32 mouse cellular contexts compared by ENCODE assay signal in genomic region chrX:77578172-77578571, GRCm38 (mm10).
DNase-seq lines count a peak whose midpoint lies in the region; ATAC-seq and TF ChIP-seq lines count a peak whose summit lies in the region.
"Had no signal": no experiment of that assay in that cellular context is flagged by ENCODE, and none has a peak within 500 bp of the region (broad histone marks: within the 10 kb centered on the region; RNA-seq: fewer than 3 reads in every experiment).

No protein-coding gene starts in this region.

- peak; percentile 56 for ATAC-seq in frontal cortex, adult (ENCODE audit: low TSS enrichment)
- ATAC-seq in liver, embryonic 13.5 days (ENCODE audit: low read depth) = no peak
- no peak for ATAC-seq in liver, embryonic 12.5 days
- peak; percentile 55; the same call in 1 of the 2 replicates for ATAC-seq in common myeloid progenitor, adult 5-6 weeks (replicated peaks; ENCODE audit: low read depth, poor library complexity, severe bottlenecking)
- no peak for ATAC-seq in hindbrain, postnatal 0 days
- ATAC-seq: activated CD4-positive, CD25-positive, alpha-beta regulatory T cell, adult 4 months; forebrain, postnatal 0 days; hindbrain, embryonic 16.5 days; intestine, embryonic 15.5 days; midbrain, embryonic 16.5 days had no signal

- H3K27me3 ChIP-seq in liver, embryonic 13.5 days = no peaks in the 10 kb centered on the region
- no peaks in the 10 kb centered on the region for H3K27me3 ChIP-seq in liver, embryonic 12.5 days (replicated peaks)
- H3K27me3 ChIP-seq in hindbrain, postnatal 0 days (ENCODE audit: insufficient read depth, low read length) = no peaks in the 10 kb centered on the region
- H3K27me3 ChIP-seq: embryonic facial prominence, embryonic 15.5 days; forebrain, embryonic 12.5 days; heart, embryonic 13.5 days; intestine, embryonic 15.5 days; limb, embryonic 12.5 days had no signal

- 25% methylated on average over 1 of the region's 1 CpGs for WGBS in liver, embryonic 13.5 days (ENCODE audit: insufficient replicate concordance)
- 19% methylated on average over 1 of the region's 1 CpGs for WGBS in liver, embryonic 12.5 days (ENCODE audit: insufficient replicate concordance)
- 58% methylated on average over 1 of the region's 1 CpGs for WGBS in hindbrain, postnatal 0 days

- H3K4me1 ChIP-seq in liver, embryonic 13.5 days (replicated peaks) = peaks cover 37% of the 10 kb centered on the region
- peaks cover 42% of the 10 kb centered on the region for H3K4me1 ChIP-seq in liver, embryonic 12.5 days
- H3K4me1 ChIP-seq in hindbrain, postnatal 0 days (ENCODE audit: insufficient read depth, low read length) = no peaks in the 10 kb centered on the region
- H3K4me1 ChIP-seq: embryonic facial prominence, embryonic 10.5 days; embryonic facial prominence, embryonic 15.5 days; forebrain, embryonic 12.5 days; intestine, embryonic 15.5 days; limb, embryonic 12.5 days; midbrain, embryonic 10.5 days had no signal

- no peaks in the 10 kb centered on the region for H3K36me3 ChIP-seq in liver, embryonic 13.5 days
- H3K36me3 ChIP-seq in liver, embryonic 12.5 days = no peaks in the 10 kb centered on the region
- no peaks in the 10 kb centered on the region for H3K36me3 ChIP-seq in hindbrain, postnatal 0 days (ENCODE audit: insufficient read depth, low read length)
- H3K36me3 ChIP-seq: embryonic facial prominence, embryonic 10.5 days; embryonic facial prominence, embryonic 15.5 days; forebrain, embryonic 12.5 days; heart, embryonic 13.5 days; intestine, embryonic 15.5 days; limb, embryonic 12.5 days; midbrain, embryonic 10.5 days had no signal

- H3K27ac ChIP-seq in liver, embryonic 13.5 days = peak overlapping the region; percentile 34; the same call in 1 of the 2 replicates
- H3K27ac ChIP-seq in liver, embryonic 12.5 days = no peak overlapping the region
- H3K27ac ChIP-seq in hindbrain, postnatal 0 days = no peak overlapping the region
- H3K27ac ChIP-seq: embryonic facial prominence, embryonic 10.5 days; embryonic facial prominence, embryonic 15.5 days; forebrain, embryonic 12.5 days; heart, embryonic 13.5 days; intestine, embryonic 15.5 days; limb, embryonic 12.5 days; liver, embryonic 14.5 days; midbrain, embryonic 10.5 days had no signal

- no peak for DNase-seq in frontal cortex, postnatal 10 days (ENCODE audit: low spot score in 2 of 2)
- no peak for DNase-seq in liver, embryonic 13.5 days
- no peak for DNase-seq in cerebellum, adult 9-10 months
- DNase-seq in left cerebral cortex, postnatal 25 days (ENCODE audit: low spot score in 2 of 2) = no peak
- no peak for DNase-seq in hindbrain, postnatal 0 days (ENCODE audit: low spot score)
- DNase-seq: adrenal gland, adult 2 months; cerebellum, adult 11-12 months; cerebellum, postnatal 10 days; forebrain, postnatal 0 days; gastrocnemius, postnatal 25 days; kidney, adult 2 months; kidney, postnatal 36 days; layer of hippocampus, postnatal 36 days; lung, adult 2 months; lung, postnatal 10 days; spleen, adult 18-20 months; thymus, adult 2 months; thymus, postnatal 36 days had no signal

- no peaks in the 10 kb centered on the region for H3K9me3 ChIP-seq in liver, embryonic 13.5 days (replicated peaks)
- no peaks in the 10 kb centered on the region for H3K9me3 ChIP-seq in liver, embryonic 12.5 days (replicated peaks)
- no peaks in the 10 kb centered on the region for H3K9me3 ChIP-seq in hindbrain, postnatal 0 days (ENCODE audit: low read length)
- H3K9me3 ChIP-seq: embryonic facial prominence, embryonic 10.5 days; embryonic facial prominence, embryonic 15.5 days; forebrain, embryonic 12.5 days; heart, embryonic 13.5 days; intestine, embryonic 15.5 days; limb, embryonic 12.5 days; midbrain, embryonic 10.5 days had no signal

- H3K9ac ChIP-seq in liver, embryonic 13.5 days = no peak overlapping the region
- no peak overlapping the region for H3K9ac ChIP-seq in liver, embryonic 12.5 days
- no peak overlapping the region for H3K9ac ChIP-seq in hindbrain, postnatal 0 days (replicated peaks; ENCODE audit: low read length)
- H3K9ac ChIP-seq: embryonic facial prominence, embryonic 15.5 days; forebrain, embryonic 12.5 days; forebrain, postnatal 0 days; heart, embryonic 13.5 days; intestine, embryonic 15.5 days; limb, embryonic 12.5 days; liver, embryonic 14.5 days had no signal

- no peak overlapping the region for H3K4me2 ChIP-seq in liver, embryonic 13.5 days
- H3K4me2 ChIP-seq in liver, embryonic 12.5 days = no peak overlapping the region
- no peak overlapping the region for H3K4me2 ChIP-seq in hindbrain, postnatal 0 days (ENCODE audit: low read depth, low read length)
- H3K4me2 ChIP-seq: embryonic facial prominence, embryonic 15.5 days; forebrain, embryonic 12.5 days; heart, embryonic 13.5 days; intestine, embryonic 15.5 days; limb, embryonic 12.5 days had no signal

- no peak for TF ChIP-seq CTCF in hindbrain, postnatal 0 days (IDR thresholded peaks at IDR 0.05; ENCODE audit: low read depth)

- H3K4me3 ChIP-seq in liver, embryonic 13.5 days (replicated peaks) = no peak overlapping the region
- H3K4me3 ChIP-seq in liver, embryonic 12.5 days = no peak overlapping the region
- H3K4me3 ChIP-seq in hindbrain, postnatal 0 days (ENCODE audit: low read length) = no peak overlapping the region
- H3K4me3 ChIP-seq: embryonic facial prominence, embryonic 10.5 days; embryonic facial prominence, embryonic 15.5 days; forebrain, embryonic 12.5 days; heart, embryonic 13.5 days; intestine, embryonic 15.5 days; limb, embryonic 12.5 days; midbrain, embryonic 10.5 days had no signal

- intact Hi-C loops in left cerebral cortex, postnatal 25 days (cut with DNase I) = no loop called here

Comparison
In these comparisons a context has a peak if more than half of its experiments do, and no peak if none do; other contexts are left out.
1. ATAC-seq: peak in frontal cortex, adult (single experiment) and common myeloid progenitor, adult 5-6 weeks (single experiment); none in liver, embryonic 13.5 days (single experiment), liver, embryonic 12.5 days (single experiment) and hindbrain, postnatal 0 days (single experiment).